Mouse (Mus musculus): ENCODE measurements at regions not wholly inside any gene's neighbourhood (a gene's known extent, or its start where the extent isn't known, plus 50 kb on each side); places are given as distances from the start of the nearest gene placed in this dataset.

DNA sequence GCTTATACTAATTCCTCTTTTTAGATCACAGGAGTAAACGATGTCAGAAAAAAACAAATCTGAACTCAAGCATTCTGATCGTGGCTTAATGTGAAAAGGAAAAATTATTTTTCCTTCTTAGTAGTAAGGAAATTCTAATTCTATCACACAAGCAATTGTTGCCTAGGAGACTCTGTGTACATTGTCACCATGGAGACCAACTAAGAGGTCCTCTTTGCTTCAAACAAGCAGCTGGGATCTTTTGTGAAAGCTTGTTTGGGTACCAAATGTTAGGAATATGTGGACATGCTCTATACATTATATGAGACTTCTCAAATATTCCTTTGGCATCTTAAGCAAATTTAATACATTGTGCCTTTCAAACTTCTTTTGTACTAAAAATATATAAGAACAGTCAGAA, 345.9 kb upstream of the Atp10a start:
- Histone ChIP-seq H3K9me3 (ENCODE audit: control insufficient read depth, low read length) (no peaks in the 10 kb centered on the region), H3K27me3 (ENCODE audit: control insufficient read depth, insufficient read depth, low read length) (no peaks in the 10 kb centered on the region), H3K27ac (replicated peaks in 1 of 2; ENCODE audit: control insufficient read depth in 1 of 2, insufficient read depth in 1 of 2, low read depth in 2 of 2, low read length in 2 of 2) (no peak overlapping the region), H3K4me3 (ENCODE audit: control insufficient read depth in 1 of 2, insufficient read depth in 1 of 2, low read depth in 1 of 2, low read length in 2 of 2) (no peak overlapping the region), H3K4me1 (ENCODE audit: control insufficient read depth in 2 of 2, insufficient read depth in 2 of 2, low read length in 2 of 2) (no peaks in the 10 kb centered on the region), H3K4me2 (ENCODE audit: low read length) (no peak overlapping the region), H3K9ac (ENCODE audit: low read length) (no peak overlapping the region), H3K36me3 (ENCODE audit: control insufficient read depth, insufficient read depth, low read length) (no peaks in the 10 kb centered on the region)
- WGBS = 65% methylated on average over 2 of the region's 2 CpGs
- no peak for ATAC-seq (ENCODE audit: insufficient number of reproducible peaks, insufficient read depth, low FRiP score, low read depth)

DNA sequence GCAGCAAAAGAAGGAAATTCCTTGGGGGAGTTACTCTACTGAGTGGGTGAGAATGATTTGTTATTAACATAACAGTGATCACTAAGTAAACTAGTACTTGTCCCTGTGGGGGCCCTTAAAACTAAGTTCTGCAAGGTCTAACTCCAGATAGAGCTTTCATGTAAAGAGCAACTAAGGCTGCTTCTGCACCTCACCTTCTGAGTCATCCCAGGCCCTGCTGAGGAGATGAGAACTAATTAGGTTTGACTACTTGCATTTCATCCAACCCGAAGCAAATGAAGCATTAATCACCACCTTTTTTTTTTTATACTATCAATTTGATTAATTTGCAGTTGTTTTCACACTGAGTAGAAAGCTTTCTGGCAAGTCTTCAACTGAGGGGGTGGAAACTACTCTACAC, 333.6 kb upstream of the Atp10a start:
- Histone ChIP-seq H3K9me3 (ENCODE audit: control insufficient read depth, low read length) (no peaks in the 10 kb centered on the region), H3K4me3 (ENCODE audit: control insufficient read depth in 1 of 2, insufficient read depth in 1 of 2, low read depth in 1 of 2, low read length in 2 of 2) (no peak overlapping the region), H3K27ac (replicated peaks in 1 of 2; ENCODE audit: control insufficient read depth in 1 of 2, insufficient read depth in 1 of 2, low read depth in 2 of 2, low read length in 2 of 2) (no peak overlapping the region), H3K36me3 (ENCODE audit: control insufficient read depth, insufficient read depth, low read length) (no peaks in the 10 kb centered on the region), H3K4me1 (ENCODE audit: control insufficient read depth in 2 of 2, insufficient read depth in 2 of 2, low read length in 2 of 2) (no peaks in the 10 kb centered on the region), H3K27me3 (ENCODE audit: control insufficient read depth, insufficient read depth, low read length) (no peaks in the 10 kb centered on the region), H3K9ac (ENCODE audit: low read length) (no peak overlapping the region), H3K4me2 (ENCODE audit: low read length) (no peak overlapping the region)
- 35% methylated on average over 1 of the region's 1 CpGs for WGBS
- ATAC-seq (ENCODE audit: insufficient number of reproducible peaks, insufficient read depth, low FRiP score, low read depth) = no peak

DNA sequence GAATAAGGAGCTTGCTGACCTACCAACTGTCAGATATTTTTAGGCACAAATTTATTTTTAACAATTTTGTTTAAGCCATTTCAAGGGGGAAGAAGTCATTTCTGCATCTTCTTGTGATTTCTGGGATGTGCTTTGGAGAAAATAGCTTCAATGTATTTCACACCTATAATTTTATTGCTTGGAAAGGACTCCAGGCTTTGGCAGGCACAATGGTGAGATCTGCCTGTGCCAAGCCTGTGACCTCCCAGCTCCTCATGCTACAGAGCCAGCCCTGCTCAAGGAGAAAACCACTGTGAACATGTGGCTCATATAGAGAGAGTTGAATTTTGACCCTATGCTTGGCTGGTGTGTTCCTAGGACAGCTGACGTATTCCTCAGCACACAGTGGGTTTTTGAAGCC, 288.6 kb upstream of the Atp10a start:
- Histone ChIP-seq H3K9me3 (ENCODE audit: control insufficient read depth, low read length) (no peaks in the 10 kb centered on the region), H3K4me2 (ENCODE audit: low read length) (no peak overlapping the region), H3K4me3 (ENCODE audit: control insufficient read depth in 1 of 2, insufficient read depth in 1 of 2, low read depth in 1 of 2, low read length in 2 of 2) (no peak overlapping the region), H3K27me3 (ENCODE audit: control insufficient read depth, insufficient read depth, low read length) (no peaks in the 10 kb centered on the region), H3K36me3 (ENCODE audit: control insufficient read depth, insufficient read depth, low read length) (no peaks in the 10 kb centered on the region), H3K27ac (replicated peaks in 1 of 2; ENCODE audit: control insufficient read depth in 1 of 2, insufficient read depth in 1 of 2, low read depth in 2 of 2, low read length in 2 of 2) (no peak overlapping the region), H3K4me1 (ENCODE audit: control insufficient read depth in 2 of 2, insufficient read depth in 2 of 2, low read length in 2 of 2) (no peaks in the 10 kb centered on the region), H3K9ac (ENCODE audit: low read length) (no peak overlapping the region)
- ATAC-seq (ENCODE audit: insufficient number of reproducible peaks, insufficient read depth, low FRiP score, low read depth) = no peak
- 60% methylated on average over 1 of the region's 1 CpGs for WGBS

DNA sequence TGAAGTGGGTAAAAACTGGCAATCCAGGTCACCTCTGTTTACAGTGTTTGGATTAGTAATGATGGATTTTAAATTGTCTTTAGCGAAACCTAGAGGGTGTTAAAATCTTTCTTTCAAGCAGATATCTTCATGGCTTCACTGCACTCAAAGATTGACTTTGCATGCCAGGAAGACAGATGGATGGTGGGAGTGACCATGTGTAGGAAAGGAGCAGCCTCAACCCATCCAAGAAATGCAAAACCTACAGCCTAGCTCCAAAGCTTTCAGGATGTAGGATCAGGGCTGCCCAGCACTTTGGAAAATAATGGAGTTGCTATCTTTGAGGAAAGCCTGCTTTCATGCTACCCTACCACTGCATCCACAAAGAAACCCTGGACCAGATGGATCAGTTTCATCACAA, 272.6 kb upstream of the Atp10a start:
- Histone ChIP-seq H3K9me3 (ENCODE audit: control insufficient read depth, low read length) (no peaks in the 10 kb centered on the region), H3K4me2 (ENCODE audit: low read length) (no peak overlapping the region), H3K4me1 (ENCODE audit: control insufficient read depth in 2 of 2, insufficient read depth in 2 of 2, low read length in 2 of 2) (no peaks in the 10 kb centered on the region), H3K36me3 (ENCODE audit: control insufficient read depth, insufficient read depth, low read length) (no peaks in the 10 kb centered on the region), H3K27ac (replicated peaks in 1 of 2; ENCODE audit: control insufficient read depth in 1 of 2, insufficient read depth in 1 of 2, low read depth in 2 of 2, low read length in 2 of 2) (no peak overlapping the region), H3K27me3 (ENCODE audit: control insufficient read depth, insufficient read depth, low read length) (no peaks in the 10 kb centered on the region), H3K9ac (ENCODE audit: low read length) (no peak overlapping the region), H3K4me3 (ENCODE audit: control insufficient read depth in 1 of 2, insufficient read depth in 1 of 2, low read depth in 1 of 2, low read length in 2 of 2) (no peak overlapping the region)
- ATAC-seq (ENCODE audit: insufficient number of reproducible peaks, insufficient read depth, low FRiP score, low read depth) = no peak
- 65% methylated on average over 1 of the region's 1 CpGs for WGBS

DNA sequence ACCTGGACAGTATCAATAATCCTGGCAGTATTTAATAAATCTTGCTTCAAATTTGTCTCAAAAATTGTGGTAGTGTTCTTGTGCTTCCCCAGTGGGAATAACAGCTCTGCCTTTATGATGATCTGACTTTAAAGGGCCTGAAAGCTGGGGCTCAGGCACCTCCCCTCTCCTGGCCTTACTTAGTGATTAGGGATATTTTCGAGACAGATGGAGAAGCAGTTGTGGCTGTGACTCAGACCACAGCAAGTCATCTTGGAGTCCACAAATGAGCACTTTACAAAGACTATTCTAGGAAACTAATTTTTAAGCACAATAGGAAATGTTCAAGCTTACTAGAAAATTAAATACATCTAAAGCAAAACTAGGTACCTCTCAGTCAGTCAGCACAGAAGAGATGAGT, 267.6 kb upstream of the Atp10a start:
- H3K9ac ChIP-seq (ENCODE audit: low read length) = no peak overlapping the region
- H3K4me1 ChIP-seq (ENCODE audit: control insufficient read depth in 2 of 2, insufficient read depth in 2 of 2, low read length in 2 of 2) = no peaks in the 10 kb centered on the region
- H3K4me2 ChIP-seq (ENCODE audit: low read length) = no peak overlapping the region
- 38% methylated on average over 1 of the region's 1 CpGs for WGBS
- no peak overlapping the region for H3K4me3 ChIP-seq (ENCODE audit: control insufficient read depth in 1 of 2, insufficient read depth in 1 of 2, low read depth in 1 of 2, low read length in 2 of 2)
- H3K27me3 ChIP-seq (ENCODE audit: control insufficient read depth, insufficient read depth, low read length) = no peaks in the 10 kb centered on the region
- no peaks in the 10 kb centered on the region for H3K36me3 ChIP-seq (ENCODE audit: control insufficient read depth, insufficient read depth, low read length)
- no peak for ATAC-seq (ENCODE audit: insufficient number of reproducible peaks, insufficient read depth, low FRiP score, low read depth)
- H3K9me3 ChIP-seq (ENCODE audit: control insufficient read depth, low read length) = no peaks in the 10 kb centered on the region
- no peak overlapping the region for H3K27ac ChIP-seq (replicated peaks in 1 of 2; ENCODE audit: control insufficient read depth in 1 of 2, insufficient read depth in 1 of 2, low read depth in 2 of 2, low read length in 2 of 2)

DNA sequence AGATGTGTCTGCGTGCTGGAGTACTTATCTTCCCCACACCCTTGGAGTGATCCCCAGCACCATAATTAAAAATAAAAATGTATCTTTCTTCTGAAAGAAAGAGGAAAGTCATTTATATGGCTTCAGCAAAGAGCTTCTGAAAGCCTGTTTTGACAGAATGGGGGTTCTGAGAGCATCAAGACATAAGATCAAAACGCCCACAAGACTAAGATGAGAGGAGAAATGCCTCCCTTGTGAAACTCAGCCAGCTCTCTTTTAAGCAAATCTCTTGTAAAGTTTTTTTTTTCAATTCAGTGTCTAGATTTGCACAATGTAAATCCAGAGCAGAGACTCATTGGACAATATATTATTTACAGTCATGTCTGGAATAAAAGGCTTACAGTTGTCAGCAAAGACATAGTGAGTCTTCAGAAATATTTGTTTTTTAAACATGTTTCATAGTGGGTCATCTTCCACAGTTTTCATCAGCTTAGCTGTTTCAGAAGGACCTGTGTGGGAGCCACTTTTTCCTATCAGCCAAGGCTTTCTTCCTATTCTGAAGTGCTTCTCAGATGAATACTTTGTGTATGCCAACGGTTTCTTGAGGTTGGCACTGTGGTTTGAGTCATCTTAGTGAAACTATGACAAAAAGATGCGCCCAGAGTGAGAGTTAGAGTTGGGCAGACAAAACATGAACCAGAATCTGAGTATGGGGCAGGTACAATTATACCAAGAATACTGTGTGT, 263.4 kb upstream of the Atp10a start:
- ATAC-seq (ENCODE audit: insufficient number of reproducible peaks, insufficient read depth, low FRiP score, low read depth) = no peak
- 68% methylated on average over 4 of the region's 4 CpGs for WGBS
- no peak overlapping the region for H3K4me3 ChIP-seq (ENCODE audit: control insufficient read depth in 1 of 2, insufficient read depth in 1 of 2, low read depth in 1 of 2, low read length in 2 of 2)

DNA sequence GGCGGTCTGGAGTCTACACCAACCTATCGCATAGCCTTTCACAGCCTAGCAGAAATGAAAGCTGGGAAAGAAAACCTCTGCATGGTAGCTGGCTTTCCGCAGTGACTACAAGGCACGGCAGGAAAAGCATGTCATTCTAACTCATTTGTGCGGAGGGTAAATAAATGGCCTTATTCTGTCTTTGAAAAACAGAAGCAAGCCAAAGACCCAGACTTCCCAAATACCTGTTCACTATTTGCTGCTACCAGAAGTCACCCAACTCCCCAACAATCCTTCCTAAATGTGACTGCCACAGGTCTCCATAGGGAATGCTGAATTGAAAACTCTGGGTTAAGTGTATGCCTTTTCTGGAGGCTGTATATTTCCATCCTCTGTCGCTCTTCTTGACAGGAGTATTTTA, 258.0 kb upstream of the Atp10a start:
- Histone ChIP-seq H3K4me1 (ENCODE audit: control insufficient read depth in 2 of 2, insufficient read depth in 2 of 2, low read length in 2 of 2) (peaks cover 0 to 10% of the 10 kb centered on the region in 2 experiments; a peak in 2 of 4 replicates), H3K4me3 (ENCODE audit: control insufficient read depth in 1 of 2, insufficient read depth in 1 of 2, low read depth in 1 of 2, low read length in 2 of 2) (peak overlapping the region; percentile 20 to 71; a peak in 3 of 4 replicates), H3K27ac (replicated peaks in 1 of 2; ENCODE audit: control insufficient read depth in 1 of 2, insufficient read depth in 1 of 2, low read depth in 2 of 2, low read length in 2 of 2) (peak overlapping the region; percentile 72 to 96), H3K9me3 (ENCODE audit: control insufficient read depth, low read length) (no peaks in the 10 kb centered on the region), H3K9ac (ENCODE audit: low read length) (peak overlapping the region; percentile 79), H3K27me3 (ENCODE audit: control insufficient read depth, insufficient read depth, low read length) (no peaks in the 10 kb centered on the region), H3K36me3 (ENCODE audit: control insufficient read depth, insufficient read depth, low read length) (no peaks in the 10 kb centered on the region), H3K4me2 (ENCODE audit: low read length) (peak overlapping the region; percentile 77)
- WGBS = 26% methylated on average over 6 of the region's 6 CpGs
- no peak for ATAC-seq (ENCODE audit: insufficient number of reproducible peaks, insufficient read depth, low FRiP score, low read depth)

More for the DNA sequence above, 263.4 kb upstream of the Atp10a start:
- Histone ChIP-seq H3K36me3 (ENCODE audit: control insufficient read depth, insufficient read depth, low read length) (no peaks in the 10 kb centered on the region), H3K27ac (replicated peaks in 1 of 2; ENCODE audit: control insufficient read depth in 1 of 2, insufficient read depth in 1 of 2, low read depth in 2 of 2, low read length in 2 of 2) (no peak overlapping the region), H3K9me3 (ENCODE audit: control insufficient read depth, low read length) (no peaks in the 10 kb centered on the region), H3K27me3 (ENCODE audit: control insufficient read depth, insufficient read depth, low read length) (no peaks in the 10 kb centered on the region), H3K4me1 (ENCODE audit: control insufficient read depth in 2 of 2, insufficient read depth in 2 of 2, low read length in 2 of 2) (no peaks in the 10 kb centered on the region), H3K9ac (ENCODE audit: low read length) (no peak overlapping the region), H3K4me2 (ENCODE audit: low read length) (no peak overlapping the region)
